Mouse (Mus musculus): ENCODE data around the gene Tmed2. TPM values are rescaled to one million over a fixed set of nuclear protein-coding genes. Genes with fewer than 3 reads are reported as not detected.
"Not testable (repeated sequence)": the region's sequence is repeated elsewhere in the genome, so short reads cannot be mapped to it uniquely, and the experiment has no call there.

The Tmed2 gene
- polyA plus RNA-seq, 1 experiment = 254 TPM

GRCm38 (mm10) chr5:124578633-124579317 is 38.3 kb downstream of the Tmed2 start, which contains the start of the genes Eif2b1 and Gtf2h3:
Gene Eif2b1 (minus strand): TSS chr5:124579131.
Gene Gtf2h3 (plus strand): TSS chr5:124579140.
- peak; percentile 85 for DNase-seq (ENCODE audit: low spot score)

GRCm38 (mm10) chr5:124582515-124582914 is 42.0 kb downstream of the Tmed2 start:
- DNase-seq (ENCODE audit: low spot score) = no peak

- no peak for DNase-seq (ENCODE audit: low spot score)
These were observed 52.3 kb downstream of the Tmed2 start for GRCm38 (mm10) chr5:124592768-124593167.

GRCm38 (mm10) chr5:124598224-124599174 is 58.0 kb downstream of the Tmed2 start:
- peak; percentile 65 for DNase-seq (ENCODE audit: low spot score)

GRCm38 (mm10) chr5:124599726-124600125 is 59.2 kb downstream of the Tmed2 start:
- not testable (repeated sequence) for DNase-seq (ENCODE audit: low spot score)

Other genes with a start within 250 kb of the Tmed2 start
- 7.2 and 7.7 TPM in 2 replicates for gene Mphosph9, start 212.7 kb upstream of the Tmed2 start, polyA plus RNA-seq (2012; rRNA removed)
- gene 2810006K23Rik, start 212.6 kb upstream of the Tmed2 start, polyA plus RNA-seq (2012; rRNA removed) = 9.1 and 9.6 TPM in 2 replicates
- 106 and 119 TPM in 2 replicates for gene Cdk2ap1, start 177.6 kb upstream of the Tmed2 start, polyA plus RNA-seq (2012; rRNA removed)
- gene Sbno1, start 114.7 kb upstream of the Tmed2 start, polyA plus RNA-seq (2012; rRNA removed) = 30.6 and 35.2 TPM in 2 replicates
- gene Kmt5a, start 100.8 kb upstream of the Tmed2 start, polyA plus RNA-seq (2012; rRNA removed) = 53.7 and 62.0 TPM in 2 replicates
- gene Rilpl2, start 62.3 kb upstream of the Tmed2 start, polyA plus RNA-seq (2012; rRNA removed) = 18.7 and 20.3 TPM in 2 replicates
- gene Snrnp35, start 57.6 kb upstream of the Tmed2 start, polyA plus RNA-seq (2012; rRNA removed) = 7.2 and 8.8 TPM in 2 replicates
- 17.7 and 24.6 TPM in 2 replicates for gene Rilpl1, start 9.3 kb upstream of the Tmed2 start, polyA plus RNA-seq (2012; rRNA removed)
- 14.3 and 14.7 TPM in 2 replicates for gene Ddx55, start 12.2 kb downstream of the Tmed2 start, polyA plus RNA-seq (2012; rRNA removed)
- gene Eif2b1, start 38.4 kb downstream of the Tmed2 start, polyA plus RNA-seq (2012; rRNA removed) = 42.0 and 46.2 TPM in 2 replicates
- gene Gtf2h3, start 38.4 kb downstream of the Tmed2 start, polyA plus RNA-seq (2012; rRNA removed) = 46.2 and 58.4 TPM in 2 replicates
- 35.7 and 36.5 TPM in 2 replicates for gene Atp6v0a2, start 87.9 kb downstream of the Tmed2 start, polyA plus RNA-seq (2012; rRNA removed)
- 0.15 and 0.36 TPM in 2 replicates for gene Dnah10, start 184.4 kb downstream of the Tmed2 start, polyA plus RNA-seq (2012; rRNA removed)

Measured in urinary bladder, adult 2 months (tissue).